Mouse (Mus musculus): ENCODE measurements around the gene Arl5a.

Gene Arl5a

GRCm38 (mm10) chr2:52359722-52360121 lies 65.0 kb downstream of the Arl5a start:
- DNase-seq (ENCODE audit: low spot score), result no peak

GRCm38 (mm10) chr2:52358156-52358555 lies 66.5 kb downstream of the Arl5a start:
- DNase-seq (ENCODE audit: low spot score), result no peak

- DNase-seq (ENCODE audit: low spot score), result no peak
Measured at GRCm38 (mm10) chr2:52351029-52351428, 73.7 kb downstream of the Arl5a start.
